Mouse (Mus musculus) layer of hippocampus, postnatal 25 days (tissue): Measurements from ENCODE around the gene Zfp637. TPM values are rescaled to one million over a fixed set of nuclear protein-coding genes. Genes with fewer than 3 reads are reported as not detected.
"Not testable (repeated sequence)": the region's sequence is repeated elsewhere in the genome, so short reads cannot be mapped to it uniquely, and the experiment has no call there.

Experiments used
- DNase-seq, 2 experiments: peaks; one replicate each; pipeline ENCODE4 v3.0.0; 2022; ENCODE audit warnings: mixed read lengths in 2 of 2, low spot score in 1 of 2; ENCODE audit errors: extremely low spot score in 1 of 2
- total RNA-seq, 2 experiments: library from RNA; stranded (reverse); gene quantifications; 2 replicates each; pipeline ENCODE4 v1.2.3; 2021

Gene Zfp637
- total RNA-seq, 2 experiments from 2014 or later, result 48.0 to 50.8 TPM

- peak; percentile 22 to 55 for DNase-seq
Observed at GRCm38 (mm10) chr6:117862899-117863620, 22.1 kb downstream of the Zfp637 start.

DNA sequence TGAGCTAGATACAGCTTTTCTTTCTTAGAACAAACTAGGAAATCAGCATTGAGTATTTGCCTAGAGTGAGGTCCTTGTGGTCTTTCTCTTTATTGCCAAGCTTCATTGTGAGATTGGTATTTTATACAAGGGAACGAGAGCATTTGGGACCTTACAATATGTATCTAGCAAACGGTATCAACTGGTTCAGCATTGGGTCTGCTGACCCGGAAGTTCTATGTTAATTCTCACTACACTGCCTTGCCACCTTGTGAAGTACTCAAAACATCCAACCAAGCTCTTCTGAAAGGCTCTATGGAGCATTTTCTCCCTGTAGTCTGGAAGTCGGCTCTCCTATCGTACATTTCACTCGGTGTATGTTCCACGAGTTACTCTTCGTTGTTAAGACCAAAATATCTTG, 22.8 kb downstream of the Zfp637 start:
- DNase-seq, result no peak

DNA sequence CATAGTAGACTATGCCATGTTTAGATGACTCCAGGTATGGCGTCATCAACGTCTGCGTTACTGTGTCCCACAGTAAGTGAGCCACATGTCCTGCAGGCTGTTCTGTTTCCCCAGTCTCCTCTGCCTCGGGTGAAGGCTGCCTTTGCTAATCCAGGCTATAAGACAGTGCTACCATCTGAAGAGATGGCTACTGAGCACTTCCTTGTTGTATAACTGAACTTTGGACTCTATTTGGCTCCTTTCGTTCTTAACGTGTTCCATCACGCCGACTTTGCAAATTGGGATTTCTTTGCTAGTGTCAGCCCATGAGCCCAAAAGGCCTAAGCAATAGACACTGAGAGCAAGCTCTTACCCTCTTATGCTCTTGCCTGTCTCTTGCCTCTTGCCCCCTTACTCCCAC, 27.2 kb downstream of the Zfp637 start:
- no peak for DNase-seq

- DNase-seq, result no peak
Observed at GRCm38 (mm10) chr6:117871034-117871433, 30.1 kb downstream of the Zfp637 start.

- not testable (repeated sequence) for DNase-seq
Observed at GRCm38 (mm10) chr6:117873450-117873849, 32.5 kb downstream of the Zfp637 start.

GRCm38 (mm10) chr6:117874621-117875281, 33.8 kb downstream of the Zfp637 start:
- no peak for DNase-seq

DNA sequence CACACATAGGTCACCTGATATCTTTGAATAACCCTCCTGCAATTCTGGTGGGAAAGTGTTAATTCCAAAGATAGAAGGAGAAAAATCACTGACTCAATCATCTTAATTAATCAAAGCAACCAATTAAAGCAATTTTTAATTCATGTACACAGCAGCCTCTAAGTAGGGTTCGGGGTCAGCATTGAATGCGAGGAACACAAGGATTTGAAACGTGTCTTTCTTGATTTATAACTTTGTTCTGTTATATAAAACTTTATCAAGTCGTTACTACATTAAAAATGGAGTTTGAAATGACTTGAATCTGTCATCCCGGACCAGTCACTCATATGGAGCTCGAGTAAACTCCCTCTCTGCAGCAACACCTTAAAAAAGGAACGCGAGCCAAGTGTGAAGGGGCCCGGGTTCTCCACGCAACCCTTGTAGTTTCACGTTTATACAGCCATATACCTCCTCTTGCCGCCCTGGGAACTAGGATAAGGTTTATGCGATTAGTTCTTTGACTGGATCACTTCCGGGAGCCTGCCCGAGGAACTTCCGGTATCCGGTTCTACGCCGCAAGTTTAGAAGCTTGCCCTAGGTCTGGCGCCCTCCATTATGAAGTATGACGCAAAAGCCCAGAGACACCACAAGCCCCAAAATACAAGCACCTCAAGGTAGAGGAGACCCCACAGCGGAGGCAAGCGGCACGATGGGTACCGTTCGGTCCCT, 37.9 kb downstream of the Zfp637 start:
- DNase-seq, result peak in 1 of 2 experiments; percentile 69

DNA sequence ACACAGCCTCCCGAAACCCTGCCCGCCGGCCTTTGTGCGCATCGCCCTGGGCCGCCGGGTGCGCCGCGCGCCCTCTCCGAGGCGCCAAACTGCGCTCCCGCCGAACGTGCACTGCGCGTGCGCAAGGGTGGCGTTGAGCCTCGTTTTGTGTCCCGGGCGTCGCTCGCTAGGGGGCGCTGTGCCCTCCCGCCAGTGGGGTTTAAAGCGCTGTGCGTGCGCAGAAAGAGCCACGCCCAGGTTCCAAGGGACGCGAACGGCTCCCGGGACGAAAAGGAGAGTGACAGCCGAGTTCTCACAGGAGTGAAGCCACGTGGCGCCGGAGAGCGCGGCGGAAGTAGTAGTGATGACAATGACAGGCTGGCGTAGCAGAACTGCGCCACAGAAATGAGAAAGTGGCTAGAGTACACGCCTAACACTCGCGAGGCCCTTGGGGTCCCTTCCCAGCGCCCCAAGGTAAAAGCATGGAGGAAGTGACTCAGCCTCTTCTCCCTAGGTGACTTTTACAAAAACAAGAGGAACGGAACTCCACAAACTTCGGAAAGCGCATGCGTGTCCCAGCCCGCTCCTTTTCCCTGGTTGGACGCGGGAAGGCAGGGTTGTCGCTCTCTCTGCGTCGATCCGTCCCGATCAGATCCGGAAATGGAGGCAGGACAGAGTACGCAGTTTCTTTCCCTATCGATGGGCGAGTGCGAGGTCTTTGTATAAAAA, 38.6 kb downstream of the Zfp637 start:
- peak; percentile 100 for DNase-seq

DNA sequence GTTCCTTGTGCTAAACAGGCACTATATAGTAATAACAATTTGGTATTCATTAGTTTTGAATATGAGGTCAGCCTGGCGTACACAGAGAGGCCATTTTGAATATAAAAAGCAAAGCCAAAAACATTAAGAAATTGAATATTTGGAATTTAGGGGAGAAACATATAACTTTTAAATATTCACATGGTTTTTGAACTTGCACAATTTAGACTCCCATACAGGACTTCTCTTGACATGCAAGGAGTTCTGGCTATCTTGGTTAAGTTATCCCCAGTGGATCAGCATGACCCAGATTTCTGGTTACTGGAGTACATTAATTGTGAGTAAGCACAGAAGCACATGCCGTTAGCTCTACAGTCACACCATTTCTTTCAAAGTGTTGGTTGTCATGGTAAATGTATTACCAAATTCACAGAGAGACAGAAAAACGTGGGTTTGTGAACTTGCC, 39.4 kb downstream of the Zfp637 start:
- no peak for DNase-seq

DNA sequence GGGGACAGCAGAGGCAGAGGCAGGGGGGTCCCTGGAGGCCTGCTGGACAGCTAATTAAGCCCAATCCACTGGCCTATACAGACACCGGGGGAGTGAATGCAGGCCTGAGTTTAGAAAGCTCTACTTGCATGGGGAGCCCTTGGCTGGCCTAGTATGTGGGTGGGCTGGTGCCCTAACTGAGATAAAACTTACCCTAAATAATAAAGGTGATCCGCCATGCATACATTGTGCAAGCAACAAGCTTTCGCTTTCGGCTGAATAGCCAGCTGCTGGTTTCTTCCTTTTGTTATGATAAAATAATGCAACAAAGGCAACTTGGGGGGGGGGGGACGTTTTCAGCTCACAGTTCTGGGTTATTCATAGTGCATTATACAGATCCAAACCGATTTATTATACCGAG, 40.2 kb downstream of the Zfp637 start:
- no peak for DNase-seq

DNA sequence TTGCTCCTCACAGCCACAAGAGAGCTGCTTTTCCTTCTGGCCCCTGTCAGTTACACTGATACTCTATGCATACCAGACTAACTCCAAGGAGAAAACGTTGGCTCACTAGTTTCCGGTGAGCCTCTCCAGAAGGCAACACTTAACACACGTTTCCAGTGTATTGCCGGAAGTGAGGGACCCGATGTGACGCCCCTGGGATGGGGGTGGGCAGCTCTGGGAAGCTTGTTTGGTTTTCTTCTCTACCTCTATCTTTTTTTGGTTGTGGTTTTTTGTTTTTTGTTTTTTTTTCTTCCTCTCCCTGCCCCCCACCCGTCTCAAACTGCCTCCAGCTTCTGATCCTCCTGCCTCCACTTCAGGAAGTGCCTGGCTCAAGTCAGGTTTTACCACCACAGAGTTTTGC, 41.0 kb downstream of the Zfp637 start:
- no peak for DNase-seq

- no peak for DNase-seq
Observed at GRCm38 (mm10) chr6:117885943-117886342, 45.0 kb downstream of the Zfp637 start.

DNA sequence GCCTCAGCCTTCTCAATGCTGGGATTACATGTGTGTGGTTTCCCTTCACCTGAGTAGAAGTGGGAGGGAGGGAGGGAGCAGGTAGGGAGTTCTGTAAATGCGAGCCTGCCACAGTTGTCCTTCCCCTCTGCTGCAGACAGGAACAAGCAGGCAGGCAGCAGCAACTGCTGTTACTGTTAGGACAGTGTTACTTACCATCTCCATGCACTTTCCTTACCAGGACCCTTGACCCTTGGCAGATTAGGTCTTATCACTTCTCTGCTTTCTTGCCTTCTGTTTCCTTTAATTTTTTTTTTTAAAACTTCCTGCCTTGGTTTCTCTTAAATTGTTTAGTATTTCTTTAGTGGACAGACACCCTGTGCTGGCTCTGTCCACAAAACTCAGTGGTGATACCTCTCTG, 47.1 kb downstream of the Zfp637 start:
- no peak for DNase-seq

DNA sequence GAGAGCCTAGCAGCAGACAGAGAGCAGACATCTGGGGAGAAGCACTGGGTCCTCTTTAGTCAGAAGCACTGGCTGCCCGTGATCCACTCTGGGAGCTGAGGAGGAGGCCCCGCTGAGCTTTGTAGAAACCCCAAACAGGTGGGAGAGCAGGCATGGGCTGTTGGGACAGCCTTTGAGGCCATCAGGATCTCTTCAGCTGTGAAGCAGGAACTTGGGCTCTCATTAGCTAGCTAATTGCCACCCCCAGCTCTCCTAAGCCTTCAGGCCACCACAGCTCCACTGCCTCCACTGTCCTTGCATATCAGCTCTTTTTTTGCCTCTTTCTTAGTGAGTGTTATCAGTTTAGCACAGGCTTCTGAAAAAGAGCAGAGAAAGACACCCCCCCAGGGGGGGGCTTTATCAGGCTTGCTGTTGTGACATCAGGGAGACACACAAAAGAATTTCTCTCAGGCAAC, 47.7 kb downstream of the Zfp637 start:
- DNase-seq, result no peak

GRCm38 (mm10) chr6:117890257-117890656, 49.3 kb downstream of the Zfp637 start:
- no peak for DNase-seq

- DNase-seq, result no peak
Observed at GRCm38 (mm10) chr6:117891369-117892160, 50.6 kb downstream of the Zfp637 start.

- no peak for DNase-seq
Observed at GRCm38 (mm10) chr6:117892386-117892785, 51.4 kb downstream of the Zfp637 start.

DNA sequence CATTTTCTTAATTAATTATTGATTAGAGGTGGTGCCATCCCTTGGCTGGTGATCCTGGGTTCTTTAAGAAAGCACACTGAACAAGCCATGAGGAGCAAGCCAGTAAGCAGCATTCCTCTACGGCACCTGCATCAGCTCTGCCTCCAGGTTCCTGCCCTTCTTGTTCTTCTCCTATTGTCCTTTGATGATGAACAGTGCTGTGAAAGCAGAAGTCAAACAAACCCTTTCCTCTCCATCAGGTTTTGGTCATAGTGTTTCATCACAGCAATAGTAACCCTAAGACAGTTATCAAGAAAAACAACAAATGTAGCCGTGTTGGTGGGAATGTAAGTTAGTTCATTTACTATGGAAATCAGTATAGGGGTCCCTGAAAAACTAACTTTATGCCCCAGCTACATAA, 52.5 kb downstream of the Zfp637 start:
- no peak for DNase-seq
